9 mouse cellular contexts compared by ENCODE assay signal in the genomic region with DNA sequence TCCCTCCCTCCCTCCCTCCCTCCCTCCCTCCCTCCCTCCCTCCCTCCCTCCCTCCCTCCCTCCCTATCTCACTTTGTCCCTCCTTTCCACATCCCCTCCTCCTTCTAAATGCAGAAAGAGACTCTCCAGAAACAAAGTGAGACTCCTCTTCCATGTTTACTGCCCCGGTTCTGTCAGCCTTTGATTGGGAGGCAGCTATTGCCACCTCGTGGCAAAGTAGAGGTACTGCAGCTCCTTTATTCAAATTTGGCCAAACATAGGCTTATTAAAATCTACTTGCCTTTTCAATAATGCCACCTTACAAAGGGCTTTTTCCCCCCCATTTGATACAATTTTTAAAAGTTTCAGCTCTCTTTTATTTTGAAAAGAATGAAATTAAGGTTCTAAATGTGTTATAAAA. TPM values are rescaled to one million over a fixed set of nuclear protein-coding genes. Genes with fewer than 3 reads are reported as not detected.
DNase-seq lines count a peak whose midpoint lies in the region; ATAC-seq and TF ChIP-seq lines count a peak whose summit lies in the region.
"Had no signal": no experiment of that assay in that cellular context is flagged by ENCODE, and none has a peak within 500 bp of the region (broad histone marks: within the 10 kb centered on the region; RNA-seq: fewer than 3 reads in every experiment).

No protein-coding gene starts in this region.

- no peaks in the 10 kb centered on the region for H3K27me3 ChIP-seq in kidney, adult 2 months (replicated peaks; ENCODE audit: control insufficient read depth, insufficient read depth, low read length)
- no peaks in the 10 kb centered on the region for H3K27me3 ChIP-seq in kidney, embryonic 14.5 days (ENCODE audit: control insufficient read depth, insufficient read depth, low read length)
- H3K27me3 ChIP-seq in embryonic facial prominence, embryonic 14.5 days (replicated peaks; ENCODE audit: control insufficient read depth, insufficient read depth, low read length): no peaks in the 10 kb centered on the region; the same call in 1 of the 2 replicates
- H3K27me3 ChIP-seq: megakaryocyte, embryonic 14.5 days had no signal

- DNase-seq in kidney, adult 2 months: peak; percentile 38
- peak; percentile 76 for DNase-seq in CD4-positive, CD25-positive, alpha-beta regulatory T cell, adult 2 months (ENCODE audit: low read depth, low spot score)
- DNase-seq in R1 (ENCODE audit: low read depth, low spot score): peak; percentile 66
- DNase-seq in embryonic facial prominence, embryonic 14.5 days (ENCODE audit: low spot score): peak; percentile 58
- DNase-seq in mesoderm, embryonic 11.5 days (ENCODE audit: low read depth, low spot score): peak; percentile 74
- DNase-seq in left cerebral cortex, postnatal 4 days: no peak

- no peak overlapping the region for H3K9ac ChIP-seq in kidney, embryonic 14.5 days (ENCODE audit: low read depth, low read length)
- no peak overlapping the region for H3K9ac ChIP-seq in embryonic facial prominence, embryonic 14.5 days (ENCODE audit: low read depth, low read length)

- ATAC-seq in kidney, embryonic 14.5 days (ENCODE audit: low FRiP score, low TSS enrichment): no peak
- no peak for ATAC-seq in embryonic facial prominence, embryonic 14.5 days (ENCODE audit: low read depth)
- no peak for ATAC-seq in frontal cortex, adult (ENCODE audit: low TSS enrichment)

- H3K9me3 ChIP-seq in kidney, embryonic 14.5 days (ENCODE audit: control insufficient read depth, low read length): no peaks in the 10 kb centered on the region
- no peaks in the 10 kb centered on the region for H3K9me3 ChIP-seq in embryonic facial prominence, embryonic 14.5 days (ENCODE audit: control insufficient read depth, low read length)
- H3K9me3 ChIP-seq: megakaryocyte, embryonic 14.5 days had no signal

- no peaks in the 10 kb centered on the region for H3K4me1 ChIP-seq in kidney, adult 2 months (ENCODE audit: control insufficient read depth, insufficient read depth, low read length)
- no peaks in the 10 kb centered on the region for H3K4me1 ChIP-seq in kidney, embryonic 14.5 days (ENCODE audit: control insufficient read depth, insufficient read depth, low read length)
- no peaks in the 10 kb centered on the region for H3K4me1 ChIP-seq in embryonic facial prominence, embryonic 14.5 days (ENCODE audit: control insufficient read depth, insufficient read depth, low read length)

- WGBS in kidney, adult 2 months: 0% methylated on average over 2 of the region's 2 CpGs
- WGBS in kidney, embryonic 14.5 days: 0% methylated on average over 2 of the region's 2 CpGs
- 3% methylated on average over 2 of the region's 2 CpGs for WGBS in embryonic facial prominence, embryonic 14.5 days

- no peak overlapping the region for H3K4me3 ChIP-seq in kidney, adult 2 months (ENCODE audit: insufficient read depth, low read depth, low read length)
- H3K4me3 ChIP-seq in kidney, embryonic 14.5 days (ENCODE audit: low read length): no peak overlapping the region
- no peak overlapping the region for H3K4me3 ChIP-seq in embryonic facial prominence, embryonic 14.5 days (ENCODE audit: low read depth, low read length)
- H3K4me3 ChIP-seq: megakaryocyte, embryonic 14.5 days had no signal

- TF ChIP-seq CTCF in kidney, adult 2 months (conservative IDR thresholded peaks at IDR 0.05; ENCODE audit: insufficient read depth, insufficient read length, low read depth, low read length): peak; percentile 81

- intact Hi-C loops in left cerebral cortex, postnatal 4 days (cut with DNase I): loop anchor here (5.0 to 10.0 kb wide), 2 partner anchors 289 to 327 kb away; no protein-coding TSS in a partner anchor

- no peaks in the 10 kb centered on the region for H3K36me3 ChIP-seq in kidney, adult 2 months (ENCODE audit: control insufficient read depth, insufficient read depth, low read length)
- no peaks in the 10 kb centered on the region for H3K36me3 ChIP-seq in kidney, embryonic 14.5 days (ENCODE audit: control insufficient read depth, insufficient read depth, low read length)
- H3K36me3 ChIP-seq in embryonic facial prominence, embryonic 14.5 days (ENCODE audit: control insufficient read depth, insufficient read depth, low read length): no peaks in the 10 kb centered on the region

- H3K4me2 ChIP-seq in kidney, embryonic 14.5 days (replicated peaks; ENCODE audit: low read depth, low read length): no peak overlapping the region
- H3K4me2 ChIP-seq in embryonic facial prominence, embryonic 14.5 days (ENCODE audit: low read depth, low read length): no peak overlapping the region

- no peak overlapping the region for H3K27ac ChIP-seq in kidney, adult 2 months (ENCODE audit: insufficient read depth, low read depth, low read length)
- H3K27ac ChIP-seq in kidney, embryonic 14.5 days (ENCODE audit: low read depth, low read length): no peak overlapping the region
- H3K27ac ChIP-seq in embryonic facial prominence, embryonic 14.5 days (replicated peaks; ENCODE audit: low read depth, low read length): no peak overlapping the region

- TF ChIP-seq POLR2A in kidney, adult 2 months (IDR thresholded peaks at IDR 0.05; ENCODE audit: low read depth, low read length): no peak

RNA-seq across cellular contexts. Expression of a gene that starts 5.0 kb away (rescaled TPM):
- 7.3 and 7.9 TPM in 2 replicates for polyA plus RNA-seq in kidney, adult 2 months (2012; rRNA removed)
- 5.2 and 6.8 TPM in 2 replicates for polyA plus RNA-seq in kidney, embryonic 14.5 days (2014; fragmentation: Nextera tagmentation; extraction: Ambion mirVana)
- polyA plus RNA-seq in embryonic facial prominence, embryonic 14.5 days (2014; fragmentation: Nextera tagmentation; extraction: Ambion mirVana): 8.6 and 9.4 TPM in 2 replicates
- total RNA-seq in left cerebral cortex, postnatal 4 days (2021): 100 to 1,000 TPM; 205 to 208 TPM

RNA-seq across cellular contexts. Expression of a gene that starts 24.6 kb away (rescaled TPM):
- 0.71 and 1.0 TPM in 2 replicates for polyA plus RNA-seq in kidney, adult 2 months (2012; rRNA removed)
- polyA plus RNA-seq in kidney, embryonic 14.5 days (2014; fragmentation: Nextera tagmentation; extraction: Ambion mirVana): 6.4 and 7.1 TPM in 2 replicates
- polyA plus RNA-seq in embryonic facial prominence, embryonic 14.5 days (2014; fragmentation: Nextera tagmentation; extraction: Ambion mirVana): 4.1 and 4.2 TPM in 2 replicates
- total RNA-seq in left cerebral cortex, postnatal 4 days (2021): 1 to 10 TPM; 6.9 to 7.8 TPM
